Mouse (Mus musculus): Measurements from ENCODE around the gene Stx1b. TPM values are rescaled to one million over a fixed set of nuclear protein-coding genes. Genes with fewer than 3 reads are reported as not detected.
A peak's percentile ranks its signal among the peaks of the same experiment; 100 is the strongest.

Stx1b gene
- polyA plus RNA-seq, 1 experiment from 2014 or later = 1.8 TPM

DNA sequence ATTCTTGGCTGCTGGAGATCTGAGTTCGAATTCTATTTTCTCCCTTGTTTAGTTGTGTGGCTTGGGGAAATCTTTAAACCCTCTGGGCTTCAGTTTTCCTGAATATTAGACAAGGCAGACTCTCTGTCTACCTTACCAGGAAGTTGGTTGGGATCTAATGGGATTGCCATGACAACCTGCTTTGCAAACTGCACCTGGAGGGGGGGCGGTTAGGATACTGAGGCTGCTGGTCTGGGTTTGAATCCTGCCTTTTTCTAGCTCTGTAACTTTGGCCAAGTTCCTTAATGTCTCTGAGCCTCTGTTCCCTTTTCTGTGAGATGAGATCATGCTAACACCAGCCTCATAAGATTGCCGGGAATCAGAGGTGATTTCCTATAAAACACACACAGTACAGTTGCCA lies 1.9 kb downstream of the Stx1b start:
- Histone ChIP-seq H3K4me2 (no peak overlapping the region), H3K4me1 (ENCODE audit: control insufficient read depth, insufficient read depth, low read length) (peaks cover 8% of the 10 kb centered on the region; the same call in 1 of the 2 replicates), H3K36me3 (ENCODE audit: control insufficient read depth, insufficient read depth, low read length) (no peaks in the 10 kb centered on the region), H3K27me3 (ENCODE audit: control insufficient read depth, insufficient read depth, low read length) (peaks cover 3% of the 10 kb centered on the region; the same call in 1 of the 2 replicates), H3K9me3 (replicated peaks; ENCODE audit: control insufficient read depth, low read length) (no peaks in the 10 kb centered on the region), H3K9ac (ENCODE audit: low read depth, low read length) (no peak overlapping the region), H3K27ac (ENCODE audit: low read depth, low read length) (no peak overlapping the region), H3K4me3 (ENCODE audit: low read depth, low read length) (no peak overlapping the region)
- no peak for ATAC-seq (replicated peaks; ENCODE audit: insufficient number of reproducible peaks, low FRiP score, low TSS enrichment)
- WGBS (ENCODE audit: insufficient replicate concordance) = 77% methylated on average over 3 of the region's 3 CpGs

GRCm38 (mm10) chr7:127820836-127821509 lies 3.4 kb downstream of the Stx1b start:
- no peak overlapping the region for H3K4me3 ChIP-seq (ENCODE audit: low read depth, low read length)
- H3K36me3 ChIP-seq (ENCODE audit: control insufficient read depth, insufficient read depth, low read length) = no peaks in the 10 kb centered on the region
- no peak overlapping the region for H3K4me2 ChIP-seq
- H3K9ac ChIP-seq (ENCODE audit: low read depth, low read length) = no peak overlapping the region
- peaks cover 8% of the 10 kb centered on the region; the same call in 1 of the 2 replicates for H3K4me1 ChIP-seq (ENCODE audit: control insufficient read depth, insufficient read depth, low read length)
- H3K27ac ChIP-seq (ENCODE audit: low read depth, low read length) = no peak overlapping the region
- no peaks in the 10 kb centered on the region for H3K9me3 ChIP-seq (replicated peaks; ENCODE audit: control insufficient read depth, low read length)
- H3K27me3 ChIP-seq (ENCODE audit: control insufficient read depth, insufficient read depth, low read length) = peaks cover 3% of the 10 kb centered on the region; the same call in 1 of the 2 replicates
- WGBS (ENCODE audit: insufficient replicate concordance) = 57% methylated on average over 13 of the region's 13 CpGs
- no peak for ATAC-seq (replicated peaks; ENCODE audit: insufficient number of reproducible peaks, low FRiP score, low TSS enrichment)

DNA sequence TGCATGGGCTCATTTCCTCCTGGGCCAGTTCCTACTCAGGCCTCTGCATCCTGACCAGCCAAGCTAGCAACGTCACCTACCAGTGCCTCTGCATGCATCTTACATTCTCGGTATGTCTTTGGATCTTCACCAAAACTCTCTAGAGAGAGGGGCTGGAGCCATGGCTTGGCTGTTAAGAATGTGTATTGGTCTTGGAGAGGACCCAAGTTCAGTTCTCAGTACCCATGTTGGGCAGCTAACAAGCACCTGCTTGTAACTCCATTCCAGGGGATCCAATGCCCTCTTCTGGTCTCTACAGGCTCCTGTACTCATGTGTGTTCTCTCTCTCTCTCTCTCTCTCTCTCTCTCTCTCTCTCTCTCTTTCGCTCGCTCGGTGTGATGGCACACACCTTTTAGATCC lies 6.6 kb downstream of the Stx1b start:
- H3K27ac ChIP-seq (ENCODE audit: low read depth, low read length) = no peak overlapping the region
- no peaks in the 10 kb centered on the region for H3K9me3 ChIP-seq (replicated peaks; ENCODE audit: control insufficient read depth, low read length)
- H3K9ac ChIP-seq (ENCODE audit: low read depth, low read length) = no peak overlapping the region
- ATAC-seq (replicated peaks; ENCODE audit: insufficient number of reproducible peaks, low FRiP score, low TSS enrichment) = no peak
- H3K4me2 ChIP-seq = no peak overlapping the region
- 0 out of 2 replicates have a peak, but pooled peaks cover 2% of the 10 kb centered on the region for H3K4me1 ChIP-seq (ENCODE audit: control insufficient read depth, insufficient read depth, low read length)
- H3K4me3 ChIP-seq (ENCODE audit: low read depth, low read length) = no peak overlapping the region
- no peaks in the 10 kb centered on the region for H3K27me3 ChIP-seq (ENCODE audit: control insufficient read depth, insufficient read depth, low read length)
- no peaks in the 10 kb centered on the region for H3K36me3 ChIP-seq (ENCODE audit: control insufficient read depth, insufficient read depth, low read length)
- WGBS (ENCODE audit: insufficient replicate concordance) = 83% methylated on average over 5 of the region's 5 CpGs

DNA sequence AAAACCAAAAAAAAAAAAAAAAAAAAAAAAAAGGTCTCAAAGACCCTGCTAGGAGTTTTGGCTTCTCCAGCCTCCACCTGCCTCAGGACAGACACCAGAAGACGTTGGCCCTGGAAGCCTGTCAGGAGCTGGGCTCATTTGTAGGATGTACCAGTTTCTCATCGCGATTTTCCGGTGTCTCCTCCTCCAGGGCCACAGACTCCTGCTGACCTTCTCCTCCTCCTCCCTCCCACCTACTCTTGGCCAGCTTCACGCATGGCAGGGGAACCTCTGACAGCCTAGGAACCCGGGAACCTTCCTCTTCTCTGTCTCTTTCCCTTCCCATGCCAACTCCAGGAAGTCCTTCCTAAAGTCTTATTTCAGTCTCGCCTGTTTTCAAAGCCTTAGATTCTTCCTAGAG lies 7.3 kb downstream of the Stx1b start:
- Histone ChIP-seq H3K4me1 (ENCODE audit: control insufficient read depth, insufficient read depth, low read length) (0 out of 2 replicates have a peak, but pooled peaks cover 2% of the 10 kb centered on the region), H3K9ac (ENCODE audit: low read depth, low read length) (no peak overlapping the region), H3K27me3 (ENCODE audit: control insufficient read depth, insufficient read depth, low read length) (no peaks in the 10 kb centered on the region), H3K36me3 (ENCODE audit: control insufficient read depth, insufficient read depth, low read length) (no peaks in the 10 kb centered on the region), H3K4me3 (ENCODE audit: low read depth, low read length) (no peak overlapping the region), H3K4me2 (no peak overlapping the region), H3K27ac (ENCODE audit: low read depth, low read length) (no peak overlapping the region), H3K9me3 (replicated peaks; ENCODE audit: control insufficient read depth, low read length) (no peaks in the 10 kb centered on the region)
- no peak for ATAC-seq (replicated peaks; ENCODE audit: insufficient number of reproducible peaks, low FRiP score, low TSS enrichment)
- 66% methylated on average over 7 of the region's 7 CpGs for WGBS (ENCODE audit: insufficient replicate concordance)

DNA sequence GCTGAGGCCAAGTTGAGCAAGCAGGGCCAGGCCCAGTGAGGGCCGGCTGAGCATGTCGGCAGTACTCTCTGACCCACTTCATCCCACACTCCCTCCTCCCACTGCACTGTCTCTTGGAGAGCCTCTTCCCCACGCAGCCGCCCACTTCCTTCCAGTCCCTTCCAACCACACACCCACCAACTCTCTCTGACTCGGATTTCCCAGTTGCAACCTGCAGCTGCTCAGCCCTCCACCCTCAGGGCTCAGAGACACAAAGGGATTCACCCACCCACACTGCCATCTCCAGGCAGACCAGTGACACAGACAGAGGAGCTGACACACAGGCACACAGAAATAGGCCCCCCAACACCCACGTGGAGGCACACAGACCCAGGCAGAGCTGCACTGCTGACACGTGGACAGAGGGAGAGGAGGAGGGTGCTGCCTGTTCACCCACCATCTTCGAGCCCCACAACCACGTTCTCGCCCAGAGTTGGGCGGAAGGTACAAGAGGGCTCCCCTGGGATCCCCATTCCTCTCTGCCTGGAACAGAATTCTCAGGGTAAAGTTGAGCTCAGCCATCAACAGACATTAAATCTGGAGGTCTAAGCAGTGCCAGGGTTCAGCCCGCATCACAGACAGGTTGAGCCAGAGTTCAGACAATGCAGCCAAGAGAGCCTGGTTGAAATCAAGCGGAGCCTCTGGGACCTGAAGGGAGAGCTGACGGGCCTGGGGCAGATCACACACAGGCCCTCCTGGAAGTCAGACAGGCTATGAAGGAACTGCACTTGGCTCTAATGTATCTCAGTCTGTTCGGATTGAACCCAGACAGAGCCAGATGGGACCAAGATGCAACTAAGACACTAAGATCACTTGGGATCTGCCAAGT lies 8.2 kb downstream of the Stx1b start:
- H3K27ac ChIP-seq (ENCODE audit: low read depth, low read length) = no peak overlapping the region

GRCm38 (mm10) chr7:127815116-127815665 lies 9.2 kb downstream of the Stx1b start:
- Histone ChIP-seq H3K27me3 (ENCODE audit: control insufficient read depth, insufficient read depth, low read length) (no peaks in the 10 kb centered on the region), H3K36me3 (ENCODE audit: control insufficient read depth, insufficient read depth, low read length) (no peaks in the 10 kb centered on the region), H3K27ac (ENCODE audit: low read depth, low read length) (no peak overlapping the region), H3K4me1 (ENCODE audit: control insufficient read depth, insufficient read depth, low read length) (no peaks in the 10 kb centered on the region), H3K4me2 (no peak overlapping the region), H3K9me3 (replicated peaks; ENCODE audit: control insufficient read depth, low read length) (no peaks in the 10 kb centered on the region), H3K9ac (ENCODE audit: low read depth, low read length) (0 out of 2 replicates have a peak overlapping the region, but pooled peaks have one; percentile 34), H3K4me3 (ENCODE audit: low read depth, low read length) (no peak overlapping the region)
- 87% methylated on average over 15 of the region's 15 CpGs for WGBS (ENCODE audit: insufficient replicate concordance)
- ATAC-seq (replicated peaks; ENCODE audit: insufficient number of reproducible peaks, low FRiP score, low TSS enrichment) = no peak

More for the DNA sequence above, 8.2 kb downstream of the Stx1b start:
- H3K27me3 ChIP-seq (ENCODE audit: control insufficient read depth, insufficient read depth, low read length) = no peaks in the 10 kb centered on the region
- 58% methylated on average over 15 of the region's 15 CpGs for WGBS (ENCODE audit: insufficient replicate concordance)
- 0 out of 2 replicates have a peak, but pooled peaks cover 2% of the 10 kb centered on the region for H3K4me1 ChIP-seq (ENCODE audit: control insufficient read depth, insufficient read depth, low read length)
- no peaks in the 10 kb centered on the region for H3K36me3 ChIP-seq (ENCODE audit: control insufficient read depth, insufficient read depth, low read length)
- no peak for ATAC-seq (replicated peaks; ENCODE audit: insufficient number of reproducible peaks, low FRiP score, low TSS enrichment)
- peak overlapping the region; percentile 34; the same call in 1 of the 2 replicates for H3K9ac ChIP-seq (ENCODE audit: low read depth, low read length)
- H3K4me3 ChIP-seq (ENCODE audit: low read depth, low read length) = no peak overlapping the region
- no peak overlapping the region for H3K4me2 ChIP-seq
- no peaks in the 10 kb centered on the region for H3K9me3 ChIP-seq (replicated peaks; ENCODE audit: control insufficient read depth, low read length)

DNA sequence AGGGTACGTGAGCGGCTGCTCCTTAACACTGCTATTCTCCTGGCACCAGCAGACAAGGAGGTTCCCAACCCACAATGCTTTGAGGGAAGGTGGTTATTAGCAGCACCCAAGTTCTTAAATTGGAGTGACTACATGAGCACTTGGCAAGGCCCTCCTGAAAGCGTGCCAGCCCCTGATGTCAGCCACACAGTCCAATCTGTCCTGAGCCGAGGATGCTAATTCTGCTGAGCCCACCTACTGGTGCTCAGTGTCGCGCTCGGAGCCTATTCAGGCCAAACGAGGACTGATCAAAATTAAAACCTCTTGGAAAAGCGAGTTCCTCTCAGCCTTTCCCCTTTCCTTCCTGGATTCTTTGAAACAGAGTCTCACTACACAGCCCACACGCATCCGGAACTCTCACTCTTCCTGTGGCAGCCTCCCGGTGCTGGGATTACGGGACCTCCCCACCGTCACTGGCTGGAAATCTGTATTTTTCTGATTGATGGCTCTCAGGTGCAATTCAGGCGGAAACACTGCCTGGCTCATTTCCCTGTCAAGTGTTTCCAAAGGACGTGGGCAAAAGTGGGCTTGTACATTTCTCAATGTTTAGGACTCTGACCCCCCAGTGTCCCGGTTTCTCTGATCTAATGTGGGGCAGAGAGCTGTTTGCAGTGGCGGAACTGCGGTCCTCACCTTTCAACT lies 10.0 kb downstream of the Stx1b start:
- WGBS (ENCODE audit: insufficient replicate concordance) = 74% methylated on average over 19 of the region's 19 CpGs
- peak overlapping the region; percentile 16; the same call in 1 of the 2 replicates for H3K9ac ChIP-seq (ENCODE audit: low read depth, low read length)
- H3K27ac ChIP-seq (ENCODE audit: low read depth, low read length) = no peak overlapping the region
- H3K4me2 ChIP-seq = no peak overlapping the region
- H3K9me3 ChIP-seq (replicated peaks; ENCODE audit: control insufficient read depth, low read length) = no peaks in the 10 kb centered on the region
- ATAC-seq (replicated peaks; ENCODE audit: insufficient number of reproducible peaks, low FRiP score, low TSS enrichment) = no peak
- H3K27me3 ChIP-seq (ENCODE audit: control insufficient read depth, insufficient read depth, low read length) = no peaks in the 10 kb centered on the region
- H3K4me3 ChIP-seq (ENCODE audit: low read depth, low read length) = no peak overlapping the region
- no peaks in the 10 kb centered on the region for H3K36me3 ChIP-seq (ENCODE audit: control insufficient read depth, insufficient read depth, low read length)
- H3K4me1 ChIP-seq (ENCODE audit: control insufficient read depth, insufficient read depth, low read length) = no peaks in the 10 kb centered on the region

DNA sequence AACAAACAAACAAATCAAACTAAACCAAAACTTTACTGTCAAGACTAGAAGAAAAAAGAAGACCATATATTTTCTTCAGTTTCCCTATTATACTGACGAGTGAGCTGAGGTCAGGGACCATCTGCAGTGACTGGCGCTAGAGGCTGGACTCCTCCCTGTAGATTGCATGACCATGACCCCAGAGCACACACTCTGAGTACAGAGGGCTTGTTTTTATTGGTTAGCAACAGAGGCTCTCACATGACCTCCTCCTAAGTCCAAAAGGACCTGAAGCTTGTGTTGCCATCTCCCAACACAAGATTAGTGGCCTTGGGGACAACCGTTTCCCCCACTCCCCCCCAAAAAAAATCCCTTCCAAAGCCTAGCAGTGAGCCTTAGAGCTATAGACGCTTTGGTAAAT lies 10.5 kb downstream of the Stx1b start:
- Histone ChIP-seq H3K27ac (ENCODE audit: low read depth, low read length) (no peak overlapping the region), H3K4me1 (ENCODE audit: control insufficient read depth, insufficient read depth, low read length) (no peaks in the 10 kb centered on the region), H3K9ac (ENCODE audit: low read depth, low read length) (no peak overlapping the region), H3K27me3 (ENCODE audit: control insufficient read depth, insufficient read depth, low read length) (no peaks in the 10 kb centered on the region), H3K4me2 (no peak overlapping the region), H3K9me3 (replicated peaks; ENCODE audit: control insufficient read depth, low read length) (no peaks in the 10 kb centered on the region), H3K36me3 (ENCODE audit: control insufficient read depth, insufficient read depth, low read length) (no peaks in the 10 kb centered on the region), H3K4me3 (ENCODE audit: low read depth, low read length) (no peak overlapping the region)
- WGBS (ENCODE audit: insufficient replicate concordance) = 78% methylated on average over 4 of the region's 4 CpGs
- ATAC-seq (replicated peaks; ENCODE audit: insufficient number of reproducible peaks, low FRiP score, low TSS enrichment) = no peak
